Mouse (Mus musculus) effector memory CD4-positive, alpha-beta T cell, adult 5 months (primary cell): ENCODE results near the gene Tesk2. TPM values are rescaled to one million over a fixed set of nuclear protein-coding genes. Genes with fewer than 3 reads are reported as not detected.

Source experiments
- polyA plus RNA-seq: library from polyadenylated mRNA; unstranded; fragments of 100-300 nt; shearing (Covaris generic); gene quantifications from one replicate; pipeline ENCODE4 v1.2.1, GENCODE M21; 2017

The Tesk2 gene
- 3.2 TPM for polyA plus RNA-seq

DNA sequence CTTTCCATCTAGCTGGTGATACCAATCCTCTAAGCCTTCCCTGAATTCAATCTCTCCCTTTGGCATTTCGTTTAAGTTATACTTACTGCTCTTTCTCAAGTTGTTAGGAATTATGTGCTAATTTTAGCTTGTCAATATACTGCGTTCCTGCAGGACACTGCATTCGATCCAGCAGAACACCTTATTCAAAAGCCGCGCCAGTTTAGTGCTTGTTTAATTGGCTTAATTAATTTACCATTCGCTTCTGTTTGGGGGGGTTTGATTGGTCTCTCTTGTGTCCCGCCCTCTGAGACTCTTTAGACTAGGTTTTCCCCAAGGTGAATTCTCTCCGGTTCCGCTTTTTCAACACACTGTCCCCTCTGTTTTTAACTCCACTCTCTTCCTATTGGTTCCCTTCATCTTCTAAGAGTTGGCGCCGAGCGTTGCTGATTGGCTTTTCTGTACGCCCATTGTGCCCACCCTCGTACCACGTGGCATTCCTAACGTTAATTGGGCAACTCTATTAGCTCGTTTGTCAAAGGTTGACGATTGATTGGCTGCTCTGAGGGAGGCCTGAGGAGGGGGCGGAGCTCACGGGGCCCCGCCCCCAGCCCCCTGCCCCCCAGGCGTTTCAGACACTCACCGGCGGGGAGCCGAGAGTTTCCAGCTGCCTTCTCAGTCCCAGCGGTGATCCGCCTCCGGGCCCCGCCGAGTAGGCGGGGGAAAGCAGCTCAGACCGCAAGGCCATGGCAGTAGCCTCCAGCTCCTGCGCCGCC lies at the start of gene Tesk2:
Gene Tesk2, plus strand, starts transcription at position 606 of the 755 bp plus-strand sequence.

DNA sequence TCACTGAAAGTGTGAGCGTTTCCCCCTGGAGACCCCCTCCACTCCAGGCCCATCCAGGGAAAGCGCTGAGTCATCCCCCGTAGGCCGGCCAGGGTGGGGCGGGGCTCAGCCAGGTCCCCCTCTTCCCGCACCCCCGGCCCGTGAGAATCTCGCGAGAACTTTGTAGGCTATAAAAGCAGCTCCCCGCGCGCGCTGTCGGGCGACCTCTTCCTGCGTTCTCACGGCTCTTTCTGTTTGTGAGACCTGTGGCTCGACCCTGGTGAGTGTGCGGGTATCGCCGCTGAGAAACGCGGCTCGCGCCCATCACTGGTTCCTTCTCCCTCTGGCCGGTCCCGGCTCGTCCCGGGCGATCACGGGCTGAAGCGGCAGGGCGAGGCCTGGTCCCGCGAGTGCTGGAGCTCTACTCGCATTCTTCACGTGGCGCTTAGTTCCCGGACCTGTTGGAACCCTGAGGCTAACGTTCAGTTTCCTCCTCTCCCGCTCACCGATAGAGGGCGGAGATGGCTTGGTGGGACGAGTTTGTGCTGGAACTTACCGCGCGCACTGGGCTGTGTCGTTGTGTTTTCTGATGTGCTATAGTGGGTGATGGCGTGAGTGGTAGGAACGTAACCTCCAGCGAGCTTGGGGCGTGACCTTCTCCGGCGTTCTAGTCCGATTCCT lies 35.2 kb upstream of the Tesk2 start, which contains the start of gene Prdx1:
Gene Prdx1, plus strand, starts transcription at position 143 of the 660 bp plus-strand sequence.

DNA sequence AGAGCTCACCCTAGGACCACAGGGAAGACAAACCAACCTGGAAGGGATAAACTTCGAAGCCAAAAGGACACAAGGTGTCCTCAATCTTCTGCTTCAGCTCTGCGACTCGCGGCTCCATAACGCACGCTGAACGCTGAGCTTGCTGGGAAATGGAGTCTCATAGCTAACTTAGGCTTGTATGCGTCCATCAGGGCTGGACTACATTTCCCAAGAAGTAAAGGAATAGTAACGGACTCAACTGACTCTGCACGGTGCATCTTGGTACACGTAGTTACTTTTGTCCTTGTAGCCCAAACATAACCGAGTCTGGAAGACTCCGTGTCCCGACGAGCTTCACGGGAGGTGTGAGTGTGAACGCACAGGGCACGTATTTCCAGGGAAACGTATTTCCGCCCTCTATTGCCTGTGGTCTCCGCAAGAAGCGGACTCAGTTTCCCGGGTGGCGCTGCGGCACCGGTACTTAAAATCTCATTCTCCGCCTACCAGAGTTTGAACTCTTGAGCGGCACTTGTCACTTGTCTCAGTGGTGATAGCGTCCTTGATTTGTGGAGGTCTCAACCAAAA lies 12.5 kb upstream of the Tesk2 start, which contains the start of the genes Mmachc and Ccdc163:
Gene Mmachc, minus strand, starts transcription at position 206 of the 564 bp plus-strand sequence.
Gene Ccdc163, plus strand, starts transcription at position 309 of the 564 bp plus-strand sequence.

GRCm38 (mm10) chr4:116807197-116808129 lies 86.7 kb downstream of the Tesk2 start, which contains the start of the genes Toe1 and Mutyh:
TSS of gene Toe1 (minus strand) at chr4:116807640.
TSS of gene Mutyh (plus strand) at chr4:116807723.

DNA sequence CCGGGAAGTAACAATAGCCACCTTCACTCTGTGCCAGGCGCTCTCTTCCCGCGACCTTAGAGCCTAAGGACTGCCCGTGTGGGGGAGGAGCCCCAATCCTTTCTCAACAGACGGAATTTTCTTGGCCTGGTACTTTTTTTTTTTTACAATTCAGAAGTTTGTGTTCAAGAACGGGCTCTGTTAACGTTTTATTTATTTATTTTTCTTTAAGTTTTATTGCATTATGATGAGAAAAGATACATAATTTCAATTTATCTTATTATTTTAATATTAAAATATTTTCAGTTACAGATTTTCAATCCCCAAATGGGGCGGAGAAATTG lies 100.9 kb downstream of the Tesk2 start, which contains the start of gene Hpdl:
Gene Hpdl, minus strand, starts transcription at position 14 of the 323 bp plus-strand sequence.

Other genes starting within 250 kb of the Tesk2 start
- gene Ipp, start 213.4 kb upstream of the Tesk2 start, polyA plus RNA-seq, result 11.2 TPM
- gene Tmem69, start 165.0 kb upstream of the Tesk2 start, polyA plus RNA-seq, result 7.1 TPM
- 61.4 TPM for gene Gpbp1l1, start 163.3 kb upstream of the Tesk2 start, polyA plus RNA-seq
- 8.7 TPM for gene Ccdc17, start 124.3 kb upstream of the Tesk2 start, polyA plus RNA-seq
- 91.4 TPM for gene Nasp, start 93.0 kb upstream of the Tesk2 start, polyA plus RNA-seq
- 215 TPM for gene Akr1a1, start 69.3 kb upstream of the Tesk2 start, polyA plus RNA-seq
- 495 TPM for gene Prdx1, start 35.4 kb upstream of the Tesk2 start, polyA plus RNA-seq
- gene Mmachc, start 12.5 kb upstream of the Tesk2 start, polyA plus RNA-seq, result 3.7 TPM
- 9.8 TPM for gene Ccdc163, start 12.4 kb upstream of the Tesk2 start, polyA plus RNA-seq
- 31.4 TPM for gene Toe1, start 86.7 kb downstream of the Tesk2 start, polyA plus RNA-seq
- 10.6 TPM for gene Mutyh, start 86.8 kb downstream of the Tesk2 start, polyA plus RNA-seq
- not detected for gene Hpdl, start 100.8 kb downstream of the Tesk2 start, polyA plus RNA-seq
- gene Zswim5, start 156.4 kb downstream of the Tesk2 start, polyA plus RNA-seq, result 0.24 TPM